Mouse (Mus musculus): ENCODE measurements around the gene Sdf2.

DNA sequence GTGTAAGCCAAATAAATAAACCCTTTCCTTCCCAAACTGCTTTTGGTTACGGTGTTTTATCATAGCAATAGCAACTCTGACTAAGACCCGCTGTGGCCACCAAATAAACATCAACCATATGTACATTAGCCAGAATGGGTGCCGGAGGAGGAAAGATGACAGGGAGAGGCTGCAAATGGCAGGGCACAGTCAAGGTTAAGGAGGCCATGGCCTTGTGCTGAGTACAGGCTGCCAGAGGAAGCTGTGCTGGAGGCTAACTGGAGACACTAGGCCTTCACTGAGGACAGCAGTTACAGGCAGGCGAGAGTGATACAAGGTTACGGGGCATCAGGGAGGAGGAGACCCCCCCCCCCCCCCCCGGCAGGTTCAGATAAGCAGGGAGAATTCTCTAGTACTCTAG is 35.7 kb upstream of the Sdf2 start:
- TF ChIP-seq TBP (conservative IDR thresholded peaks at IDR 0.05; ENCODE audit: low read depth, low read length) (no peak), CTCF (conservative IDR thresholded peaks at IDR 0.05 in 1 of 2, IDR thresholded peaks at IDR 0.05 in 1 of 2; ENCODE audit: low read depth in 2 of 2, low read length in 2 of 2) (no peak), ZNF384 (IDR thresholded peaks at IDR 0.05; ENCODE audit: low read depth, low read length) (no peak), POLR2A (IDR thresholded peaks at IDR 0.05; ENCODE audit: low read depth, low read length) (no peak), SMC3 (IDR thresholded peaks at IDR 0.05; ENCODE audit: low read depth, low read length) (no peak)

All from CH12.LX (cell line).